Mouse (Mus musculus) forebrain, postnatal 0 days (tissue): ENCODE results near the gene Tusc2. TPM values are rescaled to one million over a fixed set of nuclear protein-coding genes. Genes with fewer than 3 reads are reported as not detected.

Experiments used
- ATAC-seq: fragments of 200-750 bp; cut with Nextera tagmentation; 2 replicates; pipeline ENCODE4 v1.8.0; 2017; ENCODE audit warnings: mild to moderate bottlenecking, moderate library complexity
- DNase-seq: peaks from one replicate; pipeline ENCODE4 v3.0.0-alpha.2; 2015
- H3K27ac ChIP-seq: fragments of 300-500 bp; sonication (generic); 2 replicates; pipeline ENCODE4 v1.5.1; 2014; ENCODE audit warnings: low read depth, mild to moderate bottlenecking, antibody characterized with exemption, low read length, moderate library complexity, mixed read lengths
- H3K27me3 ChIP-seq: fragments of 300-500 bp; sonication (generic); 2 replicates; pipeline ENCODE4 v1.6.1; 2014; ENCODE audit warnings: mild to moderate bottlenecking, low read length, mixed read lengths; ENCODE audit not compliant: insufficient read depth
- H3K36me3 ChIP-seq: fragments of 300-500 bp; sonication (generic); 2 replicates; pipeline ENCODE4 v1.6.1; 2014; ENCODE audit warnings: mild to moderate bottlenecking, moderate library complexity; ENCODE audit not compliant: insufficient read depth
- H3K4me1 ChIP-seq: fragments of 300-500 bp; sonication (generic); 2 replicates; pipeline ENCODE4 v1.6.1; 2014; ENCODE audit warnings: antibody characterized with exemption; ENCODE audit not compliant: insufficient read depth
- H3K4me2 ChIP-seq: fragments of 300-500 bp; sonication (generic); 2 replicates; pipeline ENCODE4 v1.6.1; 2014; ENCODE audit warnings: low read depth, mild to moderate bottlenecking, moderate library complexity
- H3K4me3 ChIP-seq: fragments of 300-500 bp; sonication (generic); 2 replicates; pipeline ENCODE4 v1.5.1; 2014; ENCODE audit warnings: low read depth, low read length, mixed read lengths
- H3K9ac ChIP-seq: fragments of 300-500 bp; sonication (generic); 2 replicates; pipeline ENCODE4 v1.6.1; 2014; ENCODE audit warnings: mild to moderate bottlenecking
- H3K9me3 ChIP-seq: fragments of 300-500 bp; sonication (generic); 2 replicates; pipeline ENCODE4 v1.6.1; 2016; ENCODE audit warnings: low read length
- CTCF ChIP-seq: sonication (generic); IDR thresholded peaks from 2 replicates; pipeline ENCODE4 v1.5.1; 2016; ENCODE audit warnings: antibody characterized with exemption, control low read depth, low read depth
- WGBS: fragments of 180-500 bp; shearing (Covaris S2); extraction: QIAGEN DNeasy Blood & Tissue Kit; methylation state at CpG from one replicate; pipeline ENCODE4 v1.1.7; 2014; 5-methylcytosine and 5-hydroxymethylcytosine counted together
- polyA plus RNA-seq: library from polyadenylated mRNA; unstranded; fragments of >200 nt; fragmentation: Nextera tagmentation; extraction: Ambion mirVana; gene quantifications from 2 replicates; pipeline ENCODE4 v1.2.1, GENCODE M21; 2015
- total RNA-seq: library from RNA; depleted of rRNA; stranded (reverse); fragments of >200 nt; gene quantifications from 2 replicates; pipeline ENCODE4 v1.2.3, GENCODE M21; 2014

Gene Tusc2
- total and polyA plus RNA-seq, 2 experiments from 2014 or later, result 109 to 128 TPM

DNA sequence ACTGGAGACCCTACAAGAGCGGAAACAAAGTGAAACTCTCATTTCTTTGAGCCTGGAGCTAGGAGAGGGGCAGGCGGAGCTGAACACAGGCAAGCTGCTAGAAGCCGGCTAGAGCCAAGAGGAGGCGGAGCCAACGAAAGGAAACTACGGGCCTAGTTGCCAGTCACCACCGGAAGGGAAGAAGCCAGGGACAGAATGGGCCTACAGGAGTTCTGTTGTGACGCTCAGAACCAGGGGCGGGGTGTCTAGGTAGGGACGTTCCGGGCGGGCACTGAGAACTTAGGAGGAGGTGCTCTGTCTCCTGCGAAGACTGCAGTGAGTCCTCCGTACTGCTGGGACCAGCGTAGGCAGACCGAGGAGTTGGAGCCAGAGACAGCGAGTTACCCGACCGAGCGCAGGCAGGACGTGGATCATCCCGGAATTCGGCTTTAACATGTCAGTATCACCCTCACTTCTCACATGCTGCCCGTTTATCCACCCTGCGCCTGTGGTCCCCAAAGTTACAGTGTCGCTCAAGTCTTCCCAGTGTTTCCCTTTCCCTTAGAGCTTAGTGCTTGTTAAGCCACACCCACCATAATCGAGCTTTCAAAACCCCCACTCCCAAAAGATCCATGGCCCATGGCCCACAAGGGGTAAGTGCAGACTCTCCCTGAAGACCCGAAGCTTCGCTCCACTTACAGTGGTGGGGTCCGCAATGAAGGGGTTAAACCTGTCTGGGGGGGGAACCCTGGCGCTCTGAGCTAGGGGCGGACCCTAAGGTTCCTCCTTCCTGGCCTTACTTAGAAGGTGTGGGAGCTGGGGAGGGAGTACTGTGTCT is 17.7 kb downstream of the Tusc2 start, which contains the start of gene Hyal3:
Hyal3 (plus strand) TSS at position 318 of the 817 bp plus-strand sequence.
- Histone ChIP-seq H3K9me3 (no peaks in the 10 kb centered on the region), H3K4me3 (peak within 1 kb of the TSS; percentile 57), H3K4me1 (peaks cover 6% of the 10 kb centered on the region; the same call in 1 of the 2 replicates), H3K36me3 (peaks cover 5% of the 10 kb centered on the region; the same call in 1 of the 2 replicates), H3K9ac (peak within 1 kb of the TSS; percentile 68), H3K27me3 (no peaks in the 10 kb centered on the region), H3K27ac (peak within 1 kb of the TSS; percentile 81), H3K4me2 (peak within 1 kb of the TSS; percentile 83)
- ATAC-seq (peak; percentile 91), DNase-seq (peak; percentile 92)
- under 1% methylated on average over 32 of the region's 32 CpGs for WGBS
- TF ChIP-seq CTCF, result no peak

- 0 out of 2 replicates have a peak overlapping the region, but pooled peaks have one; percentile 81 for H3K27ac ChIP-seq
- DNase-seq (no peak), ATAC-seq (no peak)
- H3K36me3 ChIP-seq, result peaks cover 5% of the 10 kb centered on the region; the same call in 1 of the 2 replicates
- peak overlapping the region; percentile 83 for H3K4me2 ChIP-seq
- TF ChIP-seq CTCF, result no peak
- peaks cover 6% of the 10 kb centered on the region; the same call in 1 of the 2 replicates for H3K4me1 ChIP-seq
- H3K9ac ChIP-seq, result peak overlapping the region; percentile 68; the same call in 1 of the 2 replicates
- peak overlapping the region; percentile 57 for H3K4me3 ChIP-seq
- H3K27me3 ChIP-seq, result no peaks in the 10 kb centered on the region
- no peaks in the 10 kb centered on the region for H3K9me3 ChIP-seq
- 86% methylated on average over 4 of the region's 4 CpGs for WGBS
Measured at GRCm38 (mm10) chr9:107581584-107581983, 18.5 kb downstream of the Tusc2 start.

- Histone ChIP-seq H3K27ac (no peak overlapping the region), H3K9me3 (no peaks in the 10 kb centered on the region), H3K4me1 (peaks cover 6% of the 10 kb centered on the region; the same call in 1 of the 2 replicates), H3K36me3 (peaks cover 5% of the 10 kb centered on the region; the same call in 1 of the 2 replicates), H3K4me2 (no peak overlapping the region), H3K4me3 (no peak overlapping the region), H3K27me3 (no peaks in the 10 kb centered on the region), H3K9ac (no peak overlapping the region)
- TF ChIP-seq CTCF, result no peak
- 89% methylated on average over 7 of the region's 7 CpGs for WGBS
- no peak for DNase-seq
- no peak for ATAC-seq
Measured at GRCm38 (mm10) chr9:107582509-107583062, 19.5 kb downstream of the Tusc2 start.

GRCm38 (mm10) chr9:107583174-107583573 is 20.1 kb downstream of the Tusc2 start:
- no peak overlapping the region for H3K27ac ChIP-seq
- no peak overlapping the region for H3K9ac ChIP-seq
- peaks cover 8% of the 10 kb centered on the region for H3K4me1 ChIP-seq
- no peak for ATAC-seq
- DNase-seq, result no peak
- WGBS, result 91% methylated on average over 14 of the region's 14 CpGs
- H3K27me3 ChIP-seq, result no peaks in the 10 kb centered on the region
- peaks cover 5% of the 10 kb centered on the region; the same call in 1 of the 2 replicates for H3K36me3 ChIP-seq
- H3K4me3 ChIP-seq, result no peak overlapping the region
- H3K4me2 ChIP-seq, result no peak overlapping the region
- TF ChIP-seq CTCF, result no peak
- no peaks in the 10 kb centered on the region for H3K9me3 ChIP-seq

- ATAC-seq, result no peak
- 93% methylated on average over 5 of the region's 5 CpGs for WGBS
Measured at GRCm38 (mm10) chr9:107586504-107586903, 23.4 kb downstream of the Tusc2 start.

DNA sequence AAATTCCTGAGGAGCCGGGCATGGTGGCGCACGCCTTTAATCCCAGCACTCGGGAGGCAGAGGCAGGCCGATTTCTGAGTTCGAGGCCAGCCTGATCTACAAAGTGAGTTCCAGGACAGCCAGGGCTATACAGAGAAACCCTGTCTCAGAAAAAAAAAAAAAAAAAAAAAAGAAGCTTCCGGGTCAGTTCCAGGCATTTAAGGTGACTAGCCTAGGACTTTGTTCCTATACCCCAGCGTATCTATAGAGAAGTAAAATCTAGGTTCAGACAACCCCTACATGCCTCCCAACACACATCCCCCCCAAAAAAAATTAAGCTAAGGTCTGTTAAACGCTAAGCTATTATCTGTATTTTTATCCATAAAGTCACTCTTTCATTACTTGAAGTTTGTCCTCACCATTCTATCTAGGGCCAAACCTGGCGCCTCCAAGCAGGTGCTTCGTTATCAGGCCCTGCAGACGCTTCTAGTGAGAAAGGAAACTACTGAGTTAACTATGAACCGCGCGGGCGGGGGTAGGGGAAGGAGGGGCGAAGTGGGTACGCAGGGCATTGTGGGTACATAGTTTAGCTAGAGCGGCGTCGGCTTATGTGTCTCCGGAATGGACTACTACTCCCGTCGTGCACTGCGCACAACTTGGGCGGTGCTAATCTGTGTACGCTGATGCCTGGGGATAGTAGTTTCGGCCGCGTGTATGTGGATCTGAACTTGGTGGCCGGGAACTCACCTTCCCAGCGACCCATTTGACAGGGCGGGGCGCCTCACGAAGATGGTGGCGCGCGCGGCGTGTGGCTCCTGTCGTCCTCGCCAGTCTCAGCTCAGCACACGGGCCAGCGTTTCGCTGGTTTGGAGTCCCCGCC is 24.1 kb downstream of the Tusc2 start, which contains the start of gene Ifrd2:
Ifrd2 (plus strand) TSS at position 669 of the 859 bp plus-strand sequence.
- Histone ChIP-seq H3K4me2 (peak within 1 kb of the TSS; percentile 74), H3K27me3 (no peaks in the 10 kb centered on the region), H3K4me3 (peak within 1 kb of the TSS; percentile 70), H3K27ac (no peak within 1 kb of the TSS), H3K36me3 (peaks cover 29% of the 10 kb centered on the region), H3K9me3 (no peaks in the 10 kb centered on the region), H3K4me1 (peaks cover 6% of the 10 kb centered on the region; the same call in 1 of the 2 replicates), H3K9ac (peak within 1 kb of the TSS; percentile 52)
- DNase-seq (peak; percentile 98), ATAC-seq (peak; percentile 99)
- 14% methylated on average over 46 of the region's 46 CpGs for WGBS
- TF ChIP-seq CTCF, result no peak

More at GRCm38 (mm10) chr9:107586504-107586903, 23.4 kb downstream of the Tusc2 start:
- Histone ChIP-seq H3K4me3 (no peak overlapping the region), H3K27me3 (no peaks in the 10 kb centered on the region), H3K9me3 (no peaks in the 10 kb centered on the region), H3K36me3 (peaks cover 23% of the 10 kb centered on the region), H3K9ac (no peak overlapping the region), H3K4me2 (no peak overlapping the region), H3K4me1 (peaks cover 6% of the 10 kb centered on the region; the same call in 1 of the 2 replicates), H3K27ac (no peak overlapping the region)
- DNase-seq, result no peak
- no peak for TF ChIP-seq CTCF
